Mouse (Mus musculus) intestine, postnatal 0 days (tissue): ENCODE data around the gene Grip1. TPM values are rescaled to one million over a fixed set of nuclear protein-coding genes. Genes with fewer than 3 reads are reported as not detected.

ENCODE experiments used
- ATAC-seq: fragments of 200-750 bp; cut with Nextera tagmentation; 2 replicates; pipeline ENCODE4 v1.8.0; 2017; ENCODE audit warnings: mild to moderate bottlenecking, moderate TSS enrichment, moderate library complexity
- H3K27ac ChIP-seq: fragments of 300-500 bp; sonication (generic); 2 replicates; pipeline ENCODE4 v1.5.1; 2014; ENCODE audit warnings: mild to moderate bottlenecking, low read depth, low read length, moderate library complexity
- H3K27me3 ChIP-seq: fragments of 300-500 bp; sonication (generic); replicated peaks from 2 replicates; pipeline ENCODE4 v1.6.1; 2014; ENCODE audit warnings: low read length, mixed read lengths; ENCODE audit not compliant: control insufficient read depth, insufficient read depth
- H3K36me3 ChIP-seq: fragments of 300-500 bp; sonication (generic); 2 replicates; pipeline ENCODE4 v1.6.1; 2014; ENCODE audit warnings: mild to moderate bottlenecking, moderate library complexity; ENCODE audit not compliant: control insufficient read depth, insufficient read depth
- H3K4me1 ChIP-seq: fragments of 300-500 bp; sonication (generic); replicated peaks from 2 replicates; pipeline ENCODE4 v1.6.1; 2014; ENCODE audit warnings: antibody characterized with exemption, low read length, mixed read lengths; ENCODE audit not compliant: control insufficient read depth, insufficient read depth
- H3K4me2 ChIP-seq: fragments of 300-500 bp; sonication (generic); replicated peaks from 2 replicates; pipeline ENCODE4 v1.6.1; 2014; ENCODE audit warnings: low read depth, mild to moderate bottlenecking, moderate library complexity
- H3K4me3 ChIP-seq: fragments of 300-500 bp; sonication (generic); 2 replicates; pipeline ENCODE4 v1.5.1; 2014; ENCODE audit warnings: low read depth, low read length
- H3K9ac ChIP-seq: fragments of 300-500 bp; sonication (generic); 2 replicates; pipeline ENCODE4 v1.6.1; 2014; ENCODE audit warnings: mild to moderate bottlenecking, low read depth, low read length
- H3K9me3 ChIP-seq: fragments of 300-500 bp; sonication (generic); 2 replicates; pipeline ENCODE4 v1.6.1; 2016; ENCODE audit warnings: mixed run types; ENCODE audit not compliant: control insufficient read depth
- CTCF ChIP-seq: sonication (generic); IDR thresholded peaks from 2 replicates; pipeline ENCODE4 v1.5.1; 2016; ENCODE audit warnings: low read depth, mild to moderate bottlenecking, control low read depth, antibody characterized with exemption, moderate library complexity
- WGBS: fragments of 180-500 bp; shearing (Covaris S2); extraction: QIAGEN DNeasy Blood & Tissue Kit; methylation state at CpG from one replicate; pipeline ENCODE4 v1.1.7; 2014; 5-methylcytosine and 5-hydroxymethylcytosine counted together
- polyA plus RNA-seq: library from polyadenylated mRNA; unstranded; fragments of >200 nt; fragmentation: Nextera tagmentation; extraction: Ambion mirVana; gene quantifications from 2 replicates; pipeline ENCODE4 v1.2.1, GENCODE M21; 2015

Grip1 gene
- polyA plus RNA-seq, 1 experiment from 2014 or later, result 0.48 TPM

DNA sequence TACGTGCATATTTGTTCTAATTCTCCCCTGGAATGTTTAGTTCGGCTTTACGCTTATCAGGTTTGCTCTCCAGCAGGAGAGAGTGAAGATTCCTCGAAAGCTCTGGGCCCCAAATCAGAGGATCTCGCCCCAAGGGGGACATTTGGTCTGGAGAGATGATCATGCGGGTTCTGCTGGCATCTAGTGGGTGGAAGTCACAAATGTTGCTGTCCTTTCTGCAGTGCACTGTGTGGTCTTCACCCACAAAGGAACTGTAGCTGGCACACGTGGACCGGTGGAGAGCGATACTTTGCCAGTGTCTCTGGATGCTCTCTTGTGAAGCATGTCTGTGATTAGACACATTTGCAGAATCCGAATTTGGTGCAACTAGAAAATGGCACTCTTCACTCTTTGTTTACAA is 186.9 kb downstream of the Grip1 start:
- WGBS, result 77% methylated on average over 10 of the region's 10 CpGs
- Histone ChIP-seq H3K36me3 (no peaks in the 10 kb centered on the region), H3K27me3 (no peaks in the 10 kb centered on the region), H3K4me3 (no peak overlapping the region), H3K9me3 (no peaks in the 10 kb centered on the region), H3K4me1 (no peaks in the 10 kb centered on the region), H3K27ac (no peak overlapping the region), H3K4me2 (no peak overlapping the region), H3K9ac (no peak overlapping the region)
- no peak for ATAC-seq
- peak; percentile 17; the same call in 1 of the 2 replicates for TF ChIP-seq CTCF

DNA sequence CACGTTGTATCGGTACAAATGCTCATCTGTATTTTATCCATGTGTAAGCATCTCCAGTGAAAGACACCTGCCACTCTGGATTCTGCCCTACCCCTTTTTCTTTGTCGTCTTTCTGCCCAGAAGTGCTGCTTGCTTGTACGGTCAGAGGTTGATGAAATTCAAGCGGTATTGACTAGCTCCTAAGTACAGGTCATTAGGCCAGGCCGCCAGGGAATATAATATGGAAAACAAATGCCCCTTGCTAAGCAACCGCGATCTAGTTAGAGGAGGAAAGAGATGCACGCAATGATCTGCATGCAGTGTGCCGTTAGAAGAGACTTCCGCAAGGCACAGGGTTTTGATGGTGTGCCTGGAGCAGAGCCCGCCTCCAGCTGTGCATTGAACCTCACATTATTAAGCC is 187.4 kb downstream of the Grip1 start:
- no peak for TF ChIP-seq CTCF
- Histone ChIP-seq H3K9me3 (no peaks in the 10 kb centered on the region), H3K4me1 (no peaks in the 10 kb centered on the region), H3K4me3 (no peak overlapping the region), H3K4me2 (no peak overlapping the region), H3K9ac (no peak overlapping the region), H3K27ac (no peak overlapping the region), H3K27me3 (no peaks in the 10 kb centered on the region), H3K36me3 (no peaks in the 10 kb centered on the region)
- WGBS, result 76% methylated on average over 12 of the region's 12 CpGs
- no peak for ATAC-seq

DNA sequence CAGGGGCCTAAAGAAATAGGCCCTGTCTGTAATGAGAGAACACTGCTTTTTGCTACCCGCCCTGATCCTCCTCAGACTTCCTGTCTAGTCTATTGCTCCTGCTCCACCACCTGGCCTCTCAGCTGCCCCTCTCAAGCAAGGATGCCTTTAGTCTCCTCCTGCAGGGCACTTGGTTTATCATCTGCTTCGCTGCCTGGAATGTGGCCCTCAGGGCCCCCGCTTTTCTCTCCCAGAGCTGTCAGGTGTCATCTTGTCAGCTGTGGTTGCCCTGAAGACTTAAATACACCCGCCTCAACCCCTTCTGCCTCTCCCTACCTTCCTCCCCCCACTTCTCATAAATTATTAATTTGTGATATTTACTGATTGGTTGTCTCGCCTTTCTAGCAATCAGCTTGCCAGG is 190.7 kb downstream of the Grip1 start:
- TF ChIP-seq CTCF, result no peak
- H3K4me3 ChIP-seq, result no peak overlapping the region
- 52% methylated on average over 5 of the region's 5 CpGs for WGBS

DNA sequence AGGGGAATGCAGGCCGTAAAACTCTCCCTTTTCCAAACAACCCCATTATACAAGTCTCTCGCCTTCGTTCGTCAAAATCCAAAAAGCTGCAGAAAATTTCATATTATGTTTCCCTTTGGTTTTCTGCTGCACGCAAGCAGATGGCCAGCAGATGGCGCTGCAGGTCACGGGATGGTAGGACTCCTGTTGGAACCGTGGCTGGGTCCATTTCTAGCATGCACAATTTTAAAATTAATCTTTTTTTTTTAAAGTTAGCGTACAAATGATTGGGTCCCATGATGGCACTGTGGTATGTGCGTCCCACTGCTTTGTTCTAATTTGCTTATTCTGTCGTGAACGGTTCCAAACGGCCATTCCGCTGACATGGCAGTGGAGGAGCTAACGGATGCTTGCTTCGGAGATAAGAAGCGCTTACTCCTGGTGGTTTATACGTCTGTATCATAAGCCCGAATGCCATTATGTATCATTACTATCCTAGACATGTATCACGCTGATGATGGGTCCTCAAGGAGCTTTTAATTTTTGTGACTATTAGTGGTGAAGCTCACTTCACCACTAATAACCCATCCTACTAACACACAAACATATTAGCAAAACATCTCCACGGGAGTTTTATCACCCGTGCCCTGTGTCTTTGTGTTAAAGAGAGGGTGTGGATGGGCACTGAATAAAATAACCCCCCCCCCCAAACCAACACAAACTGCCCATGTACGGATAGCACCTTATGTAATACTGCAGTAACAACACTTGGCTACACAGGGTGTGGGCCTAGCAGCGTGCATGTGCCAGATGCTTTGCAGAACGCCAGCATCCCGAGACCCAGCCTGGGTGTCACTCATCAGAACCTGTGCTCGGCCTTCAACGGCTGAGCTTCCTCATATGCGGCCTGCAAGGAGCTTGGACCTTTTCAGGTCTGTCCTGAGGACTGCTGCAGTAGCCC is 193.1 kb downstream of the Grip1 start:
- no peak overlapping the region for H3K27ac ChIP-seq
- no peaks in the 10 kb centered on the region for H3K4me1 ChIP-seq
- no peak for ATAC-seq
- no peaks in the 10 kb centered on the region for H3K9me3 ChIP-seq
- 67% methylated on average over 29 of the region's 29 CpGs for WGBS
- no peak overlapping the region for H3K4me3 ChIP-seq
- peak; percentile 84 for TF ChIP-seq CTCF
- no peak overlapping the region for H3K4me2 ChIP-seq
- H3K9ac ChIP-seq, result no peak overlapping the region
- no peaks in the 10 kb centered on the region for H3K36me3 ChIP-seq
- no peaks in the 10 kb centered on the region for H3K27me3 ChIP-seq

More for the DNA sequence above, 190.7 kb downstream of the Grip1 start:
- Histone ChIP-seq H3K27ac (no peak overlapping the region), H3K27me3 (no peaks in the 10 kb centered on the region), H3K4me1 (no peaks in the 10 kb centered on the region), H3K9ac (no peak overlapping the region), H3K9me3 (no peaks in the 10 kb centered on the region), H3K36me3 (no peaks in the 10 kb centered on the region), H3K4me2 (no peak overlapping the region)
- ATAC-seq, result no peak

DNA sequence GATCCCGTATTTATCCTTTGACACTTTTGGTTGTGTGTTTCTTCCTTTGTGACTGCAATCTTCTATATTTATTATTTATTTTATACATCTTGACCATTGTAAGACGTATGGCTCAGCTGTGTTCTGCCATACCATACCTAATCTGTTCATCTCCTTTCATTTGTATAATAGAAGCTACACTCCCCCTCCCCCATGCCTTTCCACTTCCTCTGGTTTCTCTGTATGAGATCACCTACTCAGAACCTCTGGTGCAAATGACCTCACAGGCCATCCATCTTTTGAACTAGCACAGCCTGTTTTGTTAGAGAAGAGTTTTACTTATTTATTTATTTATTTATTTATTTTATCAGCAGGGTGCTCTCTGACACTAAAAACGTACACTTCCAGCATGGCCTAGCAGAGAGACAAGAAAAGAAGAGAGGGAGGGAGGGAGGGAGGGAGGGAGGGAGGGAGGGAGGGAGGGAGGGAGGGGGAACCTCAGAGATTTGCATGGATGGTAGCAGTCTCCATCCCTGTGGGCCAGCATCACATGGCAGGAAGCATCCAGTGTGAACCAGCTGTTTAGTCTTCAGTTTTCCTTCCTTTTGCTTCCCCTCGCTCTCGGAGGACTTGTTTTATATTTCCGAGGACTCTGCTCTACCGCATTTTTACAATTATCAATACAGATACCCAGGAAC is 207.2 kb downstream of the Grip1 start:
- no peak for ATAC-seq
- no peak for TF ChIP-seq CTCF

DNA sequence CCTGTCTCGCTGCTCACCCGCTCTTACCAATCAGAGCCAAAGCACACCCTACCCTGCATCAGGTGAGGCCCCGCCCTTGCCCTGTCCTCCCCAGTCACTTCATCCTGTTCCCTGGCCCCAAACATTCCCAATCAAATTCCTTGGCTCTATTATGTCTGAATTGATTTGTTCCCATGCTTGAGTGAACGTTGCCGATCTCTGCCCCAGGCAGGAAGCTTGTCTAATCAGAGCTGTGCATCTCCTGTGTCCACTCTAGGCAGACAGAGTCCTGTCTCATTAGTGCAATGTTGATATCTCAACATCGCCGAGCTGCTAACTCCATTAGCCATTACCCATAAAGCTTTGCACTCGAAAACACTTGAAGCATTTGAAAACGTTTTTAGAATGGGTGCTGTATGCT is 210.0 kb downstream of the Grip1 start:
- H3K27ac ChIP-seq, result no peak overlapping the region
- no peak for ATAC-seq
- 78% methylated on average over 9 of the region's 9 CpGs for WGBS
- H3K9ac ChIP-seq, result no peak overlapping the region
- no peaks in the 10 kb centered on the region for H3K9me3 ChIP-seq
- H3K4me2 ChIP-seq, result no peak overlapping the region
- no peak overlapping the region for H3K4me3 ChIP-seq
- H3K27me3 ChIP-seq, result no peaks in the 10 kb centered on the region
- H3K4me1 ChIP-seq, result no peaks in the 10 kb centered on the region
- TF ChIP-seq CTCF, result no peak
- no peaks in the 10 kb centered on the region for H3K36me3 ChIP-seq

More for the DNA sequence above, 207.2 kb downstream of the Grip1 start:
- H3K27ac ChIP-seq, result no peak overlapping the region
- 64% methylated on average over 7 of the region's 7 CpGs for WGBS
- no peaks in the 10 kb centered on the region for H3K9me3 ChIP-seq
- H3K9ac ChIP-seq, result no peak overlapping the region
- no peaks in the 10 kb centered on the region for H3K4me1 ChIP-seq
- H3K4me3 ChIP-seq, result no peak overlapping the region
- no peak overlapping the region for H3K4me2 ChIP-seq
- no peaks in the 10 kb centered on the region for H3K36me3 ChIP-seq
- no peaks in the 10 kb centered on the region for H3K27me3 ChIP-seq
